Mouse (Mus musculus) 3T3-L1 (cell line): ENCODE data around the gene Pkhd1.
"Not testable (repeated sequence)": the region's sequence is repeated elsewhere in the genome, so short reads cannot be mapped to it uniquely, and the experiment has no call there.

Source experiments
- DNase-seq: peaks from one replicate; pipeline ENCODE4 v3.0.0-alpha.2; 2015; ENCODE audit warnings: low read depth, low spot score

Pkhd1 gene

GRCm38 (mm10) chr1:20301631-20302030, 316.2 kb downstream of the Pkhd1 start:
- DNase-seq: no peak

GRCm38 (mm10) chr1:20288696-20289095, 329.2 kb downstream of the Pkhd1 start:
- DNase-seq: no peak

GRCm38 (mm10) chr1:20260403-20260802, 357.5 kb downstream of the Pkhd1 start:
- DNase-seq: no peak

GRCm38 (mm10) chr1:20248169-20248568, 369.7 kb downstream of the Pkhd1 start:
- DNase-seq: no peak

GRCm38 (mm10) chr1:20216681-20217080, 401.2 kb downstream of the Pkhd1 start:
- DNase-seq: no peak

- no peak for DNase-seq
Observed at GRCm38 (mm10) chr1:20190444-20190843, 427.4 kb downstream of the Pkhd1 start.

GRCm38 (mm10) chr1:20180157-20180556, 437.7 kb downstream of the Pkhd1 start:
- no peak for DNase-seq

- DNase-seq: no peak
Observed at GRCm38 (mm10) chr1:20171199-20171598, 446.7 kb downstream of the Pkhd1 start.

GRCm38 (mm10) chr1:20150627-20151026, 467.2 kb downstream of the Pkhd1 start:
- DNase-seq: not testable (repeated sequence)

GRCm38 (mm10) chr1:20150016-20150415, 467.8 kb downstream of the Pkhd1 start:
- DNase-seq: no peak

GRCm38 (mm10) chr1:20136205-20136604, 481.7 kb downstream of the Pkhd1 start:
- no peak for DNase-seq

GRCm38 (mm10) chr1:20135065-20135618, 482.7 kb downstream of the Pkhd1 start:
- peak; percentile 18 for DNase-seq

- DNase-seq: no peak
Observed at GRCm38 (mm10) chr1:20133636-20134035, 484.2 kb downstream of the Pkhd1 start.

- DNase-seq: no peak
Observed at GRCm38 (mm10) chr1:20131786-20132596, 485.9 kb downstream of the Pkhd1 start.

GRCm38 (mm10) chr1:20117331-20117730, 500.5 kb downstream of the Pkhd1 start:
- DNase-seq: no peak

- DNase-seq: peak; percentile 85
Observed at GRCm38 (mm10) chr1:20069733-20070132, 548.1 kb downstream of the Pkhd1 start.

GRCm38 (mm10) chr1:20058245-20058644, 559.6 kb downstream of the Pkhd1 start:
- DNase-seq: peak; percentile 8

- DNase-seq: no peak
Observed at GRCm38 (mm10) chr1:20039389-20039788, 578.5 kb downstream of the Pkhd1 start.

- DNase-seq: no peak
Observed at GRCm38 (mm10) chr1:20035277-20035676, 582.6 kb downstream of the Pkhd1 start.

- no peak for DNase-seq
Observed at GRCm38 (mm10) chr1:20018198-20018925, 599.5 kb downstream of the Pkhd1 start.

- DNase-seq: no peak
Observed at GRCm38 (mm10) chr1:20017619-20018018, 600.2 kb downstream of the Pkhd1 start.
